Mouse (Mus musculus) CH12.LX (cell line): Measurements from ENCODE around the gene Srcin1. TPM values are rescaled to one million over a fixed set of nuclear protein-coding genes. Genes with fewer than 3 reads are reported as not detected.

Experiments
- DNase-seq: peaks from one replicate; pipeline ENCODE4 v3.0.0-alpha.2; 2013; ENCODE audit errors: extremely low read depth
- H3K27ac ChIP-seq: 2 replicates; pipeline ENCODE4 v1.5.1; 2012; ENCODE audit warnings: low read depth, mild to moderate bottlenecking, control low read depth, moderate library complexity; ENCODE audit not compliant: insufficient read depth
- H3K27me3 ChIP-seq: replicated peaks from 2 replicates; pipeline ENCODE3; 2012; ENCODE audit warnings: inconsistent platforms
- H3K36me3 ChIP-seq, 2 experiments: replicated peaks in 1 of 2; 2 replicates each; pipeline versions ENCODE3 to v1.6.1; 2012; ENCODE audit warnings: inconsistent platforms in 1 of 2, low read length in 1 of 2, mild to moderate bottlenecking in 1 of 2, mixed read lengths in 1 of 2, moderate library complexity in 1 of 2; ENCODE audit not compliant: control insufficient read depth in 1 of 2, insufficient read depth in 1 of 2
- H3K4me1 ChIP-seq, 2 experiments: 2 replicates each; pipeline ENCODE4 v1.6.1; 2012; ENCODE audit warnings: inconsistent platforms in 1 of 2, moderate library complexity in 1 of 2; ENCODE audit not compliant: insufficient read depth in 2 of 2, control insufficient read depth in 1 of 2
- H3K4me2 ChIP-seq: 2 replicates; pipeline ENCODE4 v1.6.1; 2012; ENCODE audit warnings: low read depth, mild to moderate bottlenecking, control low read depth; ENCODE audit not compliant: poor library complexity, insufficient read depth, severe bottlenecking
- H3K4me3 ChIP-seq, 3 experiments: fragments of 150-350 bp in 1 of 3; sonication (generic) in 1 of 3; replicated peaks in 1 of 3; 2 replicates each; pipeline versions ENCODE3 to v1.5.1; 2011 to 2012; ENCODE audit warnings: low read depth in 2 of 3, low read length in 2 of 3, mild to moderate bottlenecking in 2 of 3, moderate library complexity in 2 of 3, control low read depth in 1 of 3, improper control_type of control experiment in 1 of 3, inconsistent platforms in 1 of 3, mixed read lengths in 1 of 3; ENCODE audit not compliant: poor library complexity in 1 of 3
- H3K79me2 ChIP-seq: replicated peaks from 2 replicates; pipeline ENCODE4 v1.6.1; 2012; ENCODE audit warnings: mild to moderate bottlenecking, moderate library complexity; ENCODE audit not compliant: control insufficient read depth, poor library complexity, insufficient read depth, severe bottlenecking; ENCODE audit errors: extremely low read depth
- H3K9ac ChIP-seq: 2 replicates; pipeline ENCODE4 v1.6.1; 2012; ENCODE audit warnings: low read depth, mild to moderate bottlenecking, control low read depth, moderate library complexity; ENCODE audit not compliant: insufficient read depth
- H3K9me3 ChIP-seq: replicated peaks from 2 replicates; pipeline ENCODE3; 2012; ENCODE audit warnings: low read length, inconsistent platforms, mixed read lengths
- BHLHE40 ChIP-seq: IDR thresholded peaks from 2 replicates; pipeline ENCODE4 v1.6.1; 2011; ENCODE audit warnings: mild to moderate bottlenecking, low read depth, low read length, improper control_type of control experiment
- CHD1 ChIP-seq: IDR thresholded peaks from 2 replicates; pipeline ENCODE4 v1.6.1; 2012; ENCODE audit warnings: low read depth, low read length, improper control_type of control experiment, inconsistent platforms
- CHD2 ChIP-seq: IDR thresholded peaks from 2 replicates; pipeline ENCODE4 v1.6.1; 2011; ENCODE audit warnings: low read length, improper control_type of control experiment
- CTCF ChIP-seq, 2 experiments: IDR thresholded peaks in 1 of 2; conservative IDR thresholded peaks in 1 of 2; 2 replicates each; pipeline ENCODE4 v1.5.1; 2011 to 2012; ENCODE audit warnings: low read depth in 2 of 2, low read length in 2 of 2, improper control_type of control experiment in 1 of 2, inconsistent platforms in 1 of 2, mild to moderate bottlenecking in 1 of 2, moderate library complexity in 1 of 2
- E2F4 ChIP-seq: IDR thresholded peaks from 2 replicates; pipeline ENCODE4 v1.6.1; 2011; ENCODE audit warnings: low read depth, low read length, improper control_type of control experiment; ENCODE audit not compliant: insufficient replicate concordance
- ELF1 ChIP-seq: IDR thresholded peaks from 2 replicates; pipeline ENCODE4 v1.6.1; 2014; ENCODE audit warnings: low read depth, mild to moderate bottlenecking, inconsistent platforms, low read length, improper control_type of control experiment
- EP300 ChIP-seq: IDR thresholded peaks from 2 replicates; pipeline ENCODE4 v1.6.1; 2011; ENCODE audit warnings: low read length, improper control_type of control experiment
- ETS1 ChIP-seq: conservative IDR thresholded peaks from 2 replicates; pipeline ENCODE4 v1.6.1; 2012; ENCODE audit warnings: low read depth, mild to moderate bottlenecking, inconsistent platforms, low read length, improper control_type of control experiment, moderate library complexity
- GABPA ChIP-seq: IDR thresholded peaks from 2 replicates; pipeline ENCODE4 v1.6.1; 2012; ENCODE audit warnings: low read depth, low read length, improper control_type of control experiment, inconsistent platforms; ENCODE audit not compliant: insufficient replicate concordance
- HCFC1 ChIP-seq: IDR thresholded peaks from 2 replicates; pipeline ENCODE4 v1.6.1; 2012; ENCODE audit warnings: low read depth, mild to moderate bottlenecking, inconsistent platforms, low read length, improper control_type of control experiment
- IRF4 ChIP-seq: IDR thresholded peaks from 2 replicates; pipeline ENCODE4 v1.6.1; 2014; ENCODE audit warnings: low read depth, mild to moderate bottlenecking, inconsistent platforms, low read length, improper control_type of control experiment
- JUN ChIP-seq: IDR thresholded peaks from 2 replicates; pipeline ENCODE4 v1.6.1; 2011; ENCODE audit warnings: low read depth, mild to moderate bottlenecking, low read length, improper control_type of control experiment, moderate library complexity; ENCODE audit not compliant: insufficient read depth
- JUND ChIP-seq: conservative IDR thresholded peaks from 2 replicates; pipeline ENCODE4 v1.6.1; 2011; ENCODE audit warnings: low read depth, low read length, improper control_type of control experiment
- KAT2A ChIP-seq: IDR thresholded peaks from 2 replicates; pipeline ENCODE4 v1.6.1; 2012; ENCODE audit warnings: low read length, improper control_type of control experiment, inconsistent platforms; ENCODE audit not compliant: insufficient replicate concordance
- MAFK ChIP-seq: IDR thresholded peaks from 2 replicates; pipeline ENCODE4 v1.6.1; 2011; ENCODE audit warnings: low read length, improper control_type of control experiment; ENCODE audit not compliant: insufficient replicate concordance
- MAX ChIP-seq: IDR thresholded peaks from 2 replicates; pipeline ENCODE4 v1.6.1; 2011; ENCODE audit warnings: low read length, improper control_type of control experiment
- MAZ ChIP-seq: IDR thresholded peaks from 2 replicates; pipeline ENCODE4 v1.6.1; 2012; ENCODE audit warnings: low read depth, mild to moderate bottlenecking, inconsistent platforms, low read length, improper control_type of control experiment, moderate library complexity
- MEF2A ChIP-seq: IDR thresholded peaks from 2 replicates; pipeline ENCODE4 v1.6.1; 2014; ENCODE audit warnings: low read depth, mild to moderate bottlenecking, inconsistent platforms, low read length, improper control_type of control experiment, borderline replicate concordance
- MXI1 ChIP-seq: IDR thresholded peaks from 2 replicates; pipeline ENCODE4 v1.6.1; 2011; ENCODE audit warnings: mild to moderate bottlenecking, low read depth, low read length, improper control_type of control experiment
- MYC ChIP-seq: IDR thresholded peaks from 2 replicates; pipeline ENCODE4 v1.6.1; 2011; ENCODE audit warnings: low read depth, mild to moderate bottlenecking, improper control_type of control experiment, low read length
- NELFE ChIP-seq: IDR thresholded peaks from 2 replicates; pipeline ENCODE4 v1.6.1; 2011; ENCODE audit warnings: low read depth, low read length, improper control_type of control experiment
- NRF1 ChIP-seq: IDR thresholded peaks from 2 replicates; pipeline ENCODE4 v1.6.1; 2014; ENCODE audit warnings: low read depth, mild to moderate bottlenecking, inconsistent platforms, low read length, improper control_type of control experiment, moderate library complexity
- PAX5 ChIP-seq: IDR thresholded peaks from 2 replicates; pipeline ENCODE4 v1.6.1; 2012; ENCODE audit warnings: low read length, inconsistent platforms, mixed read lengths
- POLR2A ChIP-seq: IDR thresholded peaks from 2 replicates; pipeline ENCODE4 v1.6.1; 2011; ENCODE audit warnings: low read depth, mild to moderate bottlenecking, improper control_type of control experiment, low read length
- POLR2AphosphoS2 ChIP-seq: IDR thresholded peaks from 2 replicates; pipeline ENCODE4 v1.6.1; 2011; ENCODE audit warnings: low read depth, low read length, improper control_type of control experiment
- RAD21 ChIP-seq: IDR thresholded peaks from 2 replicates; pipeline ENCODE4 v1.6.1; 2011; ENCODE audit warnings: low read depth, mild to moderate bottlenecking, low read length, improper control_type of control experiment, moderate library complexity
- RCOR1 ChIP-seq: conservative IDR thresholded peaks from 2 replicates; pipeline ENCODE4 v1.6.1; 2012; ENCODE audit warnings: low read depth, mild to moderate bottlenecking, inconsistent platforms, low read length, improper control_type of control experiment
- SIN3A ChIP-seq: IDR thresholded peaks from 2 replicates; pipeline ENCODE4 v1.6.1; 2012; ENCODE audit warnings: low read length, improper control_type of control experiment, inconsistent platforms
- SMC3 ChIP-seq: IDR thresholded peaks from 2 replicates; pipeline ENCODE4 v1.6.1; 2011; ENCODE audit warnings: low read depth, low read length, improper control_type of control experiment
- TBP ChIP-seq: conservative IDR thresholded peaks from 2 replicates; pipeline ENCODE4 v1.6.1; 2011; ENCODE audit warnings: low read depth, low read length, improper control_type of control experiment
- TCF12 ChIP-seq: IDR thresholded peaks from 2 replicates; pipeline ENCODE4 v1.6.1; 2014; ENCODE audit warnings: low read depth, mild to moderate bottlenecking, inconsistent platforms, low read length, improper control_type of control experiment
- UBTF ChIP-seq: IDR thresholded peaks from 2 replicates; pipeline ENCODE4 v1.6.1; 2012; ENCODE audit warnings: low read depth, mild to moderate bottlenecking, inconsistent platforms, low read length, improper control_type of control experiment, moderate library complexity
- USF1 ChIP-seq: IDR thresholded peaks from 2 replicates; pipeline ENCODE4 v1.6.1; 2014; ENCODE audit warnings: low read depth, mild to moderate bottlenecking, inconsistent platforms, low read length, improper control_type of control experiment
- USF2 ChIP-seq: conservative IDR thresholded peaks from 2 replicates; pipeline ENCODE4 v1.6.1; 2011; ENCODE audit warnings: low read depth, low read length, improper control_type of control experiment
- ZC3H11A ChIP-seq: IDR thresholded peaks from 2 replicates; pipeline ENCODE4 v1.6.1; 2012; ENCODE audit warnings: low read depth, mild to moderate bottlenecking, inconsistent platforms, low read length, improper control_type of control experiment
- ZKSCAN1 ChIP-seq: IDR thresholded peaks from 2 replicates; pipeline ENCODE4 v1.6.1; 2012; ENCODE audit warnings: low read depth, inconsistent platforms, low read length, improper control_type of control experiment, borderline replicate concordance
- ZMIZ1 ChIP-seq: IDR thresholded peaks from 2 replicates; pipeline ENCODE4 v1.6.1; 2012; ENCODE audit warnings: low read depth, mild to moderate bottlenecking, inconsistent platforms, low read length, improper control_type of control experiment
- ZNF384 ChIP-seq: IDR thresholded peaks from 2 replicates; pipeline ENCODE4 v1.6.1; 2012; ENCODE audit warnings: low read depth, low read length, improper control_type of control experiment, inconsistent platforms
- dilution Hi-C: fragments of 300-500 bp; cut with MboI; formaldehyde crosslinking; loops from 2 replicates; pipeline ENCODE4 v1.14.3; 2020; ENCODE audit warnings: low sequenced_read_pairs; ENCODE audit not compliant: extremely low pct_unique_long_range_greater_than_20kb, extremely low pct_ligation_motif_present
- in situ Hi-C: fragments of 300-500 bp; cut with MboI; formaldehyde crosslinking; loops from 3 replicates; pipeline ENCODE4 v1.14.3; 2019; ENCODE audit warnings: low sequenced_read_pairs, low pct_ligation_motif_present, low pct_unique_long_range_greater_than_20kb, mixed read lengths
- polyA plus RNA-seq: library from polyadenylated mRNA; unstranded; fragments of >175 nt; gene quantifications from 2 replicates; pipeline ENCODE4 v1.2.1, GENCODE M21; 2012; ENCODE audit warnings: low read depth; ENCODE audit not compliant: insufficient read length
- total RNA-seq, 2 experiments: library from RNA; depleted of rRNA; stranded (reverse); fragments of 300-350 nt in 1 of 2; fragments of >200 nt in 1 of 2; gene quantifications; 2 replicates each; pipeline ENCODE4 v1.2.3; 2012 to 2014

Gene Srcin1
- total and polyA plus RNA-seq, 3 experiments = 0.08 to 0.09 TPM; not detected in 1

DNA sequence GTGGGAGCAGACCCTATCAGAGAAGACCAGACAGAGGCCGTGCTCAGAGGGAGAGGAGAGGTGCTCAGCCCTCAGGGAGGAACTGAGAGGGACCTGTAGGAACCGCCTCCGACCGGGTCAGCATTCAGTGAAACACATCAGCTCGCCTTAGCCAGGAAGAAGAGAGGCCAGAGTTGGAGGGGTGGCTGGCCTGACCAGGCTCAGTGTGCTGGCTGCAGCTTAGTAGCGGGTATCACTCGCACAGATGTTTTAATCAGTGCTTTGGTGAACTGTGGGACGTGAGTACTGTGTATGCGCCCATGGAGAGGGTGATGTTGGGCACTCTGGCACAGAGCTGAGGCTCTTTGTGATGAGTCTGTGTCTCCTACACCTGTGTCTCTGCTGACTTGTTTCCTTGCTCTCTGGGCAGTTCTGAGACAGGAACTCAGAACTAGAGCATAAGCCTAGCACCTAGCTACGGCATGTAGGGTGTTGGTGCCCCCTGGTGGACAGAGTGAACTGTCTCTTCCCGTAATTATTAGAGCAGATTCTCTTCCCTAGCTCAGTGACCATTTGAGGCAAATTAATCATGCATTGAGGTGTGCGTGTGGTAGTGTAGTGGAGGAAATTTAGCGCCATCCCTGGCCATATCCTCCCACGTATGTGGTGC is 107.2 kb downstream of the Srcin1 start:
- peak; percentile 45 for TF ChIP-seq ELF1
- TF ChIP-seq TBP = no peak
- TF ChIP-seq POLR2A = no peak
- TF ChIP-seq UBTF = no peak
- TF ChIP-seq ETS1 = no peak
- TF ChIP-seq NELFE = peak; percentile 67; the same call in 1 of the 2 replicates
- TF ChIP-seq EP300 = no peak
- TF ChIP-seq ZNF384 = no peak
- no peak for TF ChIP-seq KAT2A
- no peak for TF ChIP-seq CHD1
- no peak for TF ChIP-seq CHD2
- peak; percentile 100 for TF ChIP-seq SMC3
- 0 out of 2 replicates have a peak, but pooled peaks have one; percentile 31 for TF ChIP-seq NRF1
- TF ChIP-seq POLR2AphosphoS2 = no peak
- peak; percentile 30; the same call in 1 of the 2 replicates for TF ChIP-seq JUN
- TF ChIP-seq CTCF (conservative IDR thresholded peaks at IDR 0.05 in 1 of 2, IDR thresholded peaks at IDR 0.05 in 1 of 2; ENCODE audit: low read depth in 2 of 2, low read length in 2 of 2) = peak; percentile 96 to 99
- TF ChIP-seq RCOR1 = 0 out of 2 replicates have a peak, but pooled peaks have one; percentile 41
- no peak for TF ChIP-seq USF1
- no peak for TF ChIP-seq E2F4
- no peak for TF ChIP-seq GABPA
- 0 out of 2 replicates have a peak, but pooled peaks have one; percentile 49 for TF ChIP-seq MXI1
- peak; percentile 100 for TF ChIP-seq RAD21
- 0 out of 2 replicates have a peak, but pooled peaks have one; percentile 29 for TF ChIP-seq MYC
- TF ChIP-seq IRF4 = peak; percentile 69; the same call in 1 of the 2 replicates
- TF ChIP-seq ZKSCAN1 = no peak
- TF ChIP-seq PAX5 = no peak
- peak; percentile 33; the same call in 1 of the 2 replicates for TF ChIP-seq TCF12
- TF ChIP-seq USF2 = no peak
- peak; percentile 75 for TF ChIP-seq MAZ
- no peak for TF ChIP-seq MAX
- TF ChIP-seq MAFK = no peak
- TF ChIP-seq ZMIZ1 = no peak
- TF ChIP-seq ZC3H11A = peak; percentile 99
- no peak for TF ChIP-seq MEF2A
- TF ChIP-seq JUND = 0 out of 2 replicates have a peak, but pooled peaks have one; percentile 37
- no peak for TF ChIP-seq HCFC1
- TF ChIP-seq BHLHE40 = 0 out of 2 replicates have a peak, but pooled peaks have one; percentile 30
- TF ChIP-seq SIN3A = peak; percentile 73
- H3K9ac ChIP-seq = no peak overlapping the region
- H3K27me3 ChIP-seq = no peaks in the 10 kb centered on the region
- H3K9me3 ChIP-seq = no peaks in the 10 kb centered on the region
- no peak overlapping the region for H3K27ac ChIP-seq
- H3K4me2 ChIP-seq = no peak overlapping the region
- dilution Hi-C loops = no loop called here
- H3K4me1 ChIP-seq = peaks cover 4 to 9% of the 10 kb centered on the region in 2 experiments
- peak; percentile 95 for DNase-seq
- no peak overlapping the region for H3K4me3 ChIP-seq
- in situ Hi-C loops = loop anchor here (5.0 kb wide), 1 partner anchor 61 kb away; no protein-coding TSS in a partner anchor
- peaks cover 10 to 59% of the 10 kb centered on the region in 2 experiments for H3K36me3 ChIP-seq
- H3K79me2 ChIP-seq = no peaks in the 10 kb centered on the region
